Mouse (Mus musculus) MEL (cell line): Measurements from ENCODE around the gene Nrxn3. TPM values are rescaled to one million over a fixed set of nuclear protein-coding genes. Genes with fewer than 3 reads are reported as not detected.

Source experiments
- DNase-seq: peaks from one replicate; pipeline ENCODE4 v3.0.0; 2011; ENCODE audit warnings: low read depth, low spot score
- H3K27ac ChIP-seq: 2 replicates; pipeline ENCODE4 v1.5.1; 2012; ENCODE audit warnings: low read depth, mild to moderate bottlenecking, control low read depth, low read length, moderate library complexity; ENCODE audit not compliant: control insufficient read depth
- H3K27me3 ChIP-seq, 2 experiments: fragments of 150-350 bp in 1 of 2; sonication (generic) in 1 of 2; 2 replicates each; pipeline ENCODE4 v1.6.1; 2012; ENCODE audit warnings: low read length in 2 of 2, mild to moderate bottlenecking in 2 of 2, improper control_type of control experiment in 1 of 2, moderate library complexity in 1 of 2; ENCODE audit not compliant: insufficient read depth in 2 of 2, control insufficient read depth in 1 of 2
- H3K36me3 ChIP-seq, 2 experiments: 2 replicates each; pipeline ENCODE4 v1.6.1; 2012 to 2014; ENCODE audit warnings: low read length in 2 of 2, improper control_type of control experiment in 1 of 2, inconsistent platforms in 1 of 2, mild to moderate bottlenecking in 1 of 2; ENCODE audit not compliant: insufficient read depth in 2 of 2, control insufficient read depth in 1 of 2
- H3K4me1 ChIP-seq, 2 experiments: fragments of 150-350 bp in 1 of 2; sonication (generic) in 1 of 2; 2 replicates each; pipeline ENCODE4 v1.6.1; 2012; ENCODE audit warnings: low read length in 2 of 2, improper control_type of control experiment in 1 of 2, mild to moderate bottlenecking in 1 of 2; ENCODE audit not compliant: insufficient read depth in 2 of 2, control insufficient read depth in 1 of 2
- H3K4me3 ChIP-seq, 2 experiments: fragments of 150-350 bp in 1 of 2; sonication (generic) in 1 of 2; 2 replicates each; pipeline ENCODE4 v1.5.1; 2012; ENCODE audit warnings: low read depth in 2 of 2, low read length in 2 of 2, mild to moderate bottlenecking in 2 of 2, moderate library complexity in 2 of 2, control low read depth in 1 of 2, improper control_type of control experiment in 1 of 2; ENCODE audit not compliant: control insufficient read depth in 1 of 2, insufficient read depth in 1 of 2
- H3K79me2 ChIP-seq: 2 replicates; pipeline ENCODE4 v1.6.1; 2012; ENCODE audit warnings: mild to moderate bottlenecking, low read length, moderate library complexity; ENCODE audit not compliant: control insufficient read depth, poor library complexity, insufficient read depth
- H3K9ac ChIP-seq: 2 replicates; pipeline ENCODE4 v1.6.1; 2012; ENCODE audit warnings: low read depth, mild to moderate bottlenecking, control low read depth, low read length, moderate library complexity; ENCODE audit not compliant: control insufficient read depth, poor library complexity, severe bottlenecking
- H3K9me3 ChIP-seq: fragments of 150-350 bp; sonication (generic); replicated peaks from 2 replicates; pipeline ENCODE4 v1.6.1; 2012; ENCODE audit warnings: mild to moderate bottlenecking, low read length, improper control_type of control experiment, moderate library complexity; ENCODE audit not compliant: insufficient read depth
- BHLHE40 ChIP-seq: IDR thresholded peaks from 2 replicates; pipeline ENCODE4 v1.6.1; 2012; ENCODE audit warnings: low read depth, mild to moderate bottlenecking, inconsistent platforms, low read length, improper control_type of control experiment, borderline replicate concordance
- CHD1 ChIP-seq: IDR thresholded peaks from 2 replicates; pipeline ENCODE4 v1.6.1; 2012; ENCODE audit warnings: low read depth, mild to moderate bottlenecking, inconsistent platforms, low read length, improper control_type of control experiment
- CTCF ChIP-seq, 3 experiments: IDR thresholded peaks in 2 of 3; conservative IDR thresholded peaks in 1 of 3; 2 replicates each; pipeline ENCODE4 v1.5.1; 2011 to 2012; ENCODE audit warnings: low read length in 3 of 3, low read depth in 2 of 3, mild to moderate bottlenecking in 2 of 3, improper control_type of control experiment in 1 of 3, inconsistent platforms in 1 of 3, mixed read lengths in 1 of 3, moderate library complexity in 1 of 3; ENCODE audit not compliant: control insufficient read depth in 1 of 3, insufficient read depth in 1 of 3, poor library complexity in 1 of 3, severe bottlenecking in 1 of 3
- EP300 ChIP-seq, 2 experiments: IDR thresholded peaks; 2 replicates each; pipeline ENCODE4 v1.6.1; 2011; ENCODE audit warnings: improper control_type of control experiment in 2 of 2, low read length in 2 of 2, low read depth in 1 of 2, mild to moderate bottlenecking in 1 of 2
- ETS1 ChIP-seq: IDR thresholded peaks from 2 replicates; pipeline ENCODE4 v1.6.1; 2012; ENCODE audit warnings: low read depth, mild to moderate bottlenecking, inconsistent platforms, low read length, improper control_type of control experiment, moderate library complexity
- GABPA ChIP-seq: IDR thresholded peaks from 2 replicates; pipeline ENCODE4 v1.6.1; 2012; ENCODE audit warnings: low read depth, mild to moderate bottlenecking, inconsistent platforms, low read length, improper control_type of control experiment, moderate library complexity
- GATA1 ChIP-seq: IDR thresholded peaks from 2 replicates; pipeline ENCODE4 v1.6.1; 2011; ENCODE audit warnings: low read depth, low read length, improper control_type of control experiment
- JUND ChIP-seq: IDR thresholded peaks from 2 replicates; pipeline ENCODE4 v1.6.1; 2011; ENCODE audit warnings: low read depth, mild to moderate bottlenecking, improper control_type of control experiment, low read length
- KAT2A ChIP-seq: conservative IDR thresholded peaks from 2 replicates; pipeline ENCODE4 v1.6.1; 2012; ENCODE audit warnings: low read depth, low read length, improper control_type of control experiment, inconsistent platforms
- MAFK ChIP-seq: IDR thresholded peaks from 2 replicates; pipeline ENCODE4 v1.6.1; 2011; ENCODE audit warnings: low read depth, mild to moderate bottlenecking, low read length, improper control_type of control experiment, borderline replicate concordance
- MAZ ChIP-seq: IDR thresholded peaks from 2 replicates; pipeline ENCODE4 v1.6.1; 2012; ENCODE audit warnings: low read depth, mild to moderate bottlenecking, inconsistent platforms, low read length, improper control_type of control experiment
- MEF2A ChIP-seq: IDR thresholded peaks from 2 replicates; pipeline ENCODE4 v1.6.1; 2014; ENCODE audit warnings: low read depth, mild to moderate bottlenecking, inconsistent platforms, low read length, improper control_type of control experiment; ENCODE audit not compliant: poor library complexity, insufficient replicate concordance, severe bottlenecking; ENCODE audit errors: extremely low read depth
- MYB ChIP-seq: IDR thresholded peaks from 2 replicates; pipeline ENCODE4 v1.6.1; 2011; ENCODE audit warnings: mild to moderate bottlenecking, low read depth, low read length, improper control_type of control experiment
- MYC ChIP-seq: IDR thresholded peaks from 2 replicates; pipeline ENCODE4 v1.6.1; 2011; ENCODE audit warnings: low read depth, mild to moderate bottlenecking, low read length, improper control_type of control experiment, moderate library complexity
- POLR2AphosphoS2 ChIP-seq: IDR thresholded peaks from 2 replicates; pipeline ENCODE4 v1.6.1; 2011; ENCODE audit warnings: low read length, improper control_type of control experiment
- POLR2AphosphoS5 ChIP-seq: IDR thresholded peaks from 2 replicates; pipeline ENCODE4 v1.6.1; 2012; ENCODE audit warnings: low read depth, borderline replicate concordance, mild to moderate bottlenecking, inconsistent platforms, low read length, moderate library complexity, mixed read lengths
- RAD21 ChIP-seq: IDR thresholded peaks from 2 replicates; pipeline ENCODE4 v1.6.1; 2011; ENCODE audit warnings: mild to moderate bottlenecking, low read depth, low read length, improper control_type of control experiment
- RCOR1 ChIP-seq: IDR thresholded peaks from 2 replicates; pipeline ENCODE4 v1.6.1; 2012; ENCODE audit warnings: low read depth, mild to moderate bottlenecking, inconsistent platforms, low read length, improper control_type of control experiment
- SMC3 ChIP-seq: IDR thresholded peaks from 2 replicates; pipeline ENCODE4 v1.6.1; 2011; ENCODE audit warnings: low read depth, low read length, improper control_type of control experiment
- TAL1 ChIP-seq: IDR thresholded peaks from 2 replicates; pipeline ENCODE4 v1.6.1; 2012; ENCODE audit warnings: mild to moderate bottlenecking, inconsistent platforms, low read length, moderate library complexity, mixed read lengths
- TBP ChIP-seq: IDR thresholded peaks from 2 replicates; pipeline ENCODE4 v1.8.0; 2011; ENCODE audit warnings: low read depth, low read length, improper control_type of control experiment
- TCF12 ChIP-seq: IDR thresholded peaks from 2 replicates; pipeline ENCODE4 v1.6.1; 2014; ENCODE audit warnings: low read depth, mild to moderate bottlenecking, inconsistent platforms, low read length, improper control_type of control experiment, moderate library complexity
- USF1 ChIP-seq: IDR thresholded peaks from 2 replicates; pipeline ENCODE4 v1.6.1; 2014; ENCODE audit warnings: low read depth, mild to moderate bottlenecking, inconsistent platforms, low read length, improper control_type of control experiment, moderate library complexity
- USF2 ChIP-seq, 2 experiments: IDR thresholded peaks; 2 replicates each; pipeline ENCODE4 v1.6.1; 2011 to 2012; ENCODE audit warnings: improper control_type of control experiment in 2 of 2, low read length in 2 of 2, borderline replicate concordance in 1 of 2, inconsistent platforms in 1 of 2, low read depth in 1 of 2, mild to moderate bottlenecking in 1 of 2; ENCODE audit not compliant: insufficient read depth in 1 of 2
- ZC3H11A ChIP-seq: IDR thresholded peaks from 2 replicates; pipeline ENCODE4 v1.6.1; 2012; ENCODE audit warnings: low read depth, mild to moderate bottlenecking, inconsistent platforms, low read length, improper control_type of control experiment
- ZKSCAN1 ChIP-seq: IDR thresholded peaks from 2 replicates; pipeline ENCODE4 v1.6.1; 2012; ENCODE audit warnings: low read depth, mild to moderate bottlenecking, inconsistent platforms, low read length, improper control_type of control experiment, moderate library complexity
- polyA plus RNA-seq, 2 experiments: library from polyadenylated mRNA; stranded (reverse) in 1 of 2; unstranded in 1 of 2; fragments of >175 nt in 1 of 2; fragments of >200 nt in 1 of 2; gene quantifications; 2 replicates each; pipeline versions ENCODE4 v1.2.1 to v1.2.4; 2012; ENCODE audit warnings: low replicate concordance in 2 of 2, low read depth in 1 of 2; ENCODE audit not compliant: insufficient read length in 2 of 2, insufficient read depth in 1 of 2, missing spikeins in 1 of 2
- total RNA-seq: library from RNA; depleted of rRNA; stranded (reverse); fragments of 300-350 nt; gene quantifications from 2 replicates; pipeline ENCODE4 v1.2.3, GENCODE M21; 2012

Nrxn3 gene
- total and polyA plus RNA-seq, 3 experiments, result not detected

GRCm38 (mm10) chr12:89129139-89129907 lies 406.6 kb downstream of the Nrxn3 start:
- TF ChIP-seq USF1, result no peak
- no peak for TF ChIP-seq POLR2AphosphoS2
- no peak for TF ChIP-seq TBP
- no peak for TF ChIP-seq JUND
- TF ChIP-seq ZKSCAN1, result no peak
- no peak for TF ChIP-seq MYB
- TF ChIP-seq ZC3H11A, result no peak
- no peak for TF ChIP-seq CHD1
- no peak for TF ChIP-seq GABPA
- no peak for TF ChIP-seq POLR2AphosphoS5
- TF ChIP-seq USF2 (IDR thresholded peaks at IDR 0.05; ENCODE audit: borderline replicate concordance in 1 of 2, insufficient read depth in 1 of 2, low read depth in 1 of 2, low read length in 2 of 2), result no peak
- no peak for TF ChIP-seq RCOR1
- no peak for TF ChIP-seq GATA1
- TF ChIP-seq TCF12, result no peak
- no peak for TF ChIP-seq MYC
- TF ChIP-seq ETS1, result no peak
- TF ChIP-seq, all 39 proteins: peak for 0
- no peaks in the 10 kb centered on the region for H3K27me3 ChIP-seq
- H3K9ac ChIP-seq, result no peak overlapping the region
- no peak overlapping the region for H3K4me3 ChIP-seq
- no peaks in the 10 kb centered on the region for H3K36me3 ChIP-seq
- no peaks in the 10 kb centered on the region for H3K9me3 ChIP-seq
- no peak overlapping the region for H3K27ac ChIP-seq
- no peaks in the 10 kb centered on the region for H3K79me2 ChIP-seq
- DNase-seq, result no peak
- no peaks in the 10 kb centered on the region for H3K4me1 ChIP-seq

GRCm38 (mm10) chr12:89134333-89134732 lies 411.7 kb downstream of the Nrxn3 start:
- no peaks in the 10 kb centered on the region for H3K79me2 ChIP-seq
- no peaks in the 10 kb centered on the region for H3K9me3 ChIP-seq
- no peak overlapping the region for H3K27ac ChIP-seq
- no peak overlapping the region for H3K9ac ChIP-seq
- H3K36me3 ChIP-seq, result no peaks in the 10 kb centered on the region
- DNase-seq, result peak; percentile 37
- TF ChIP-seq ZC3H11A (peak; percentile 69), TAL1 (no peak), MAFK (no peak), TCF12 (no peak), RAD21 (peak; percentile 84), CTCF (IDR thresholded peaks at IDR 0.05 in 2 of 3, conservative IDR thresholded peaks at IDR 0.05 in 1 of 3; ENCODE audit: control insufficient read depth in 1 of 3, insufficient read depth in 1 of 3, low read depth in 2 of 3, low read length in 3 of 3, poor library complexity in 1 of 3, severe bottlenecking in 1 of 3) (peak; percentile 66 to 70 (median 68)), MAZ (no peak), KAT2A (no peak), SMC3 (peak; percentile 74), GABPA (no peak), EP300 (IDR thresholded peaks at IDR 0.05; ENCODE audit: low read depth in 1 of 2, low read length in 2 of 2) (no peak), BHLHE40 (no peak), CHD1 (no peak), MEF2A (no peak)
- no peaks in the 10 kb centered on the region for H3K27me3 ChIP-seq
- no peak overlapping the region for H3K4me3 ChIP-seq
- no peaks in the 10 kb centered on the region for H3K4me1 ChIP-seq
